Mouse (Mus musculus) embryo, embryonic 9.5 days (tissue): ENCODE measurements around the gene Rrbp1.

Experiments used
- DNase-seq: peaks from one replicate; pipeline ENCODE4 v3.0.0-alpha.2; 2017; ENCODE audit errors: extremely low spot score

The Rrbp1 gene

GRCm38 (mm10) chr2:143953944-143954343 lies 57.1 kb downstream of the Rrbp1 start:
- DNase-seq = no peak

- no peak for DNase-seq
Measured at GRCm38 (mm10) chr2:143951546-143952315, 59.3 kb downstream of the Rrbp1 start.

- no peak for DNase-seq
Measured at GRCm38 (mm10) chr2:143951028-143951420, 60.0 kb downstream of the Rrbp1 start.

GRCm38 (mm10) chr2:143950290-143951027 lies 60.6 kb downstream of the Rrbp1 start:
- no peak for DNase-seq

GRCm38 (mm10) chr2:143949217-143949616 lies 61.8 kb downstream of the Rrbp1 start:
- no peak for DNase-seq

- DNase-seq = no peak
Measured at GRCm38 (mm10) chr2:143948416-143948815, 62.6 kb downstream of the Rrbp1 start.

GRCm38 (mm10) chr2:143947981-143948380 lies 63.1 kb downstream of the Rrbp1 start:
- DNase-seq = no peak

- no peak for DNase-seq
Measured at GRCm38 (mm10) chr2:143946399-143946798, 64.7 kb downstream of the Rrbp1 start.

- no peak for DNase-seq
Measured at GRCm38 (mm10) chr2:143945466-143946075, 65.5 kb downstream of the Rrbp1 start.

- no peak for DNase-seq
Measured at GRCm38 (mm10) chr2:143944796-143945195, 66.3 kb downstream of the Rrbp1 start.

GRCm38 (mm10) chr2:143940406-143940805 lies 70.7 kb downstream of the Rrbp1 start:
- no peak for DNase-seq

GRCm38 (mm10) chr2:143937861-143938260 lies 73.2 kb downstream of the Rrbp1 start:
- no peak for DNase-seq

GRCm38 (mm10) chr2:143934439-143934838 lies 76.6 kb downstream of the Rrbp1 start:
- no peak for DNase-seq

GRCm38 (mm10) chr2:143933516-143933915 lies 77.5 kb downstream of the Rrbp1 start:
- no peak for DNase-seq

GRCm38 (mm10) chr2:143932340-143932873 lies 78.7 kb downstream of the Rrbp1 start:
- no peak for DNase-seq

- DNase-seq = no peak
Measured at GRCm38 (mm10) chr2:143929607-143930311, 81.3 kb downstream of the Rrbp1 start.

- DNase-seq = no peak
Measured at GRCm38 (mm10) chr2:143925826-143926225, 85.2 kb downstream of the Rrbp1 start.

GRCm38 (mm10) chr2:143924085-143924484 lies 87.0 kb downstream of the Rrbp1 start:
- DNase-seq = no peak

GRCm38 (mm10) chr2:143918831-143919502 lies 92.1 kb downstream of the Rrbp1 start:
- DNase-seq = no peak

GRCm38 (mm10) chr2:143917622-143918021 lies 93.4 kb downstream of the Rrbp1 start:
- DNase-seq = no peak

GRCm38 (mm10) chr2:143916229-143916628 lies 94.8 kb downstream of the Rrbp1 start:
- no peak for DNase-seq
